ENCODE assay signal across 25 mouse cellular contexts in the genomic region with DNA sequence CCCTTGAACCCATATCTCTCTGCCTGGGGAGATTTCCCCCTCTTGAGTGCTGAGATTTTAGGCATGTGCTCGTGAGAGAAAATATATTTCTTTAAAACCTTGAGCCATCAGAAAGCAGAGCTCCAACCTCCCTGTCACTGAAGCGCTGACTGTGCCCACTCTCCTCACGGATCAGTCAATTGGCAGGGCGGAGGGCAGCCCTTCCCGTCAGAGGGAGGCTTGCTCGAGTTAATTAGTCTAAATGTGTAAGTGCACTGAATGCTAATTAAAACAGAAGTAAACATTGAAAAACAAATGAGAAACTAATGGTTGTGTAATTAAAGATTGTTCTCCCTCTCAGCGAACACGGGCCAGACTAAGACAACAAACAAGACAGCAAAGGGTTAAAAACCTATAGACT.
"Had no signal": no experiment of that assay in that cellular context is flagged by ENCODE, and none has a peak within 500 bp of the region (broad histone marks: within the 10 kb centered on the region; RNA-seq: fewer than 3 reads in every experiment).

No protein-coding gene starts in this region.

- H3K4me1 ChIP-seq: heart, embryonic 12.5 days; hindbrain, embryonic 10.5 days; hindbrain, embryonic 12.5 days had no signal

- H3K9ac ChIP-seq: heart, embryonic 12.5 days; hindbrain, embryonic 12.5 days; hindbrain, embryonic 14.5 days; intestine, embryonic 15.5 days; limb, embryonic 12.5 days; liver, embryonic 13.5 days; liver, embryonic 15.5 days had no signal

- H3K4me2 ChIP-seq: heart, embryonic 12.5 days; hindbrain, embryonic 12.5 days; hindbrain, embryonic 14.5 days; intestine, embryonic 15.5 days; limb, embryonic 12.5 days; liver, embryonic 11.5 days; liver, embryonic 13.5 days; liver, embryonic 15.5 days had no signal

- H3K4me3 ChIP-seq: gastrocnemius, adult 2 months; heart, embryonic 10.5 days; heart, embryonic 12.5 days; hindbrain, embryonic 10.5 days; hindbrain, embryonic 12.5 days; intestine, embryonic 15.5 days; layer of hippocampus, adult 2 months; left cerebral cortex, adult 2 months; limb, embryonic 10.5 days; limb, embryonic 12.5 days; liver, embryonic 13.5 days; liver, embryonic 15.5 days had no signal

- H3K27me3 ChIP-seq: heart, embryonic 12.5 days; hindbrain, embryonic 12.5 days; intestine, embryonic 15.5 days; limb, embryonic 12.5 days; liver, embryonic 13.5 days; liver, embryonic 15.5 days had no signal

- H3K36me3 ChIP-seq: heart, embryonic 10.5 days; heart, embryonic 12.5 days; hindbrain, embryonic 10.5 days; hindbrain, embryonic 12.5 days; intestine, embryonic 15.5 days; limb, embryonic 10.5 days; limb, embryonic 12.5 days; liver, embryonic 13.5 days; liver, embryonic 15.5 days had no signal

- H3K27ac ChIP-seq: gastrocnemius, adult 2 months; heart, embryonic 10.5 days; hindbrain, embryonic 10.5 days; hindbrain, embryonic 12.5 days; hindbrain, embryonic 14.5 days; intestine, embryonic 15.5 days; kidney, postnatal 0 days; layer of hippocampus, adult 2 months; left cerebral cortex, adult 2 months; limb, embryonic 10.5 days; limb, embryonic 12.5 days; liver, embryonic 13.5 days; liver, embryonic 15.5 days had no signal

- DNase-seq: gastrocnemius, adult 2 months; gastrocnemius, postnatal 10 days; gastrocnemius, postnatal 25 days; heart, adult 18-20 months; heart, postnatal 10 days; heart, postnatal 4 days; kidney, adult 8-10 months; liver; liver, embryonic 13.5 days had no signal

- ATAC-seq: hindbrain, embryonic 16.5 days; inflammation-experienced regulatory T-cells, adult 6 months; intestine, embryonic 15.5 days; intestine, postnatal 0 days had no signal

- H3K9me3 ChIP-seq: heart, embryonic 10.5 days; heart, embryonic 12.5 days; hindbrain, embryonic 10.5 days; hindbrain, embryonic 12.5 days; intestine, embryonic 15.5 days; limb, embryonic 10.5 days; limb, embryonic 12.5 days; liver, embryonic 13.5 days; liver, embryonic 15.5 days had no signal
